Mouse (Mus musculus): Measurements from ENCODE around the gene Atxn10. TPM values are rescaled to one million over a fixed set of nuclear protein-coding genes. Genes with fewer than 3 reads are reported as not detected.

Gene Atxn10
- total RNA-seq, 2 experiments from 2014 or later = 253 to 267 TPM

DNA sequence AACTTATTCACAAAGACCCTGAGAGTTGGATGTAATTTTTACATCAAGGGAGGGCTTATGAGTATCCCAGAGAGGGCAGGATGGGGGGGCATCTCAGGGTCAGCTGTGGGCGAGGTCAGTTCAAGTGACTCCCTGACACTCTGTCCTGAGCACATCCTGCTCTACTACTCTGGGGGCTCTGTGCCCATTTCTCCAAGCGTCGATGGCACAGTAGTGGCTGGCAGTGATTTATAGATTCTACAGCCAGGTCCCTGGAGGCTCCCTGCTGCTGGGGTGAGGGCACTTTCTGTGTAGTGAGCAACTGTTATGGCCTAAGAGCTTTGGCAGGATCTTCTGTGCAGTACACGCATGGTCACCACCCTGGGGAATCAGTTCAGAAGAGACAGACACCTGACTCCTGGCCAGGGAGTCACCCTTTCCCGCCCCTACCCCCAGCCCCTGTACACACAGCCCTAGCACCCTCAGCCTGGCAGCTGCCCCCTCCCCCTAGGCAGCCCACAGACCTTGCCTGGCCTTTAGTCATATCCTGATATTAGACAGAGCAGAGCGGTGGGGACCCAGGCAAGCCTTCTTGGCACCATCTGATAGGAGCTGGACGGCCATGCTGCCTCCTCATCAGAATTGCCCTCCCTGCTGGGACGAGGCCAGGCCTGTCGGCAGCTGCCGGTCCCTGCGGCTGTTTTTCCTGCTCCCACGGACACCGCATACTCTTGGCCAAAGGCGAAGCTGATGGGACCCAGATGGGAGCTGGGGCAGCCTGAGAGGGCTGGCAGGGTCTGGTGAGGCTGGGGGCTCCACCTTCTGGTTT lies 169.3 kb downstream of the Atxn10 start:
- intact Hi-C loops (cut with DNase I) = no loop called here
- DNase-seq (ENCODE audit: low spot score in 2 of 2) = no peak

DNA sequence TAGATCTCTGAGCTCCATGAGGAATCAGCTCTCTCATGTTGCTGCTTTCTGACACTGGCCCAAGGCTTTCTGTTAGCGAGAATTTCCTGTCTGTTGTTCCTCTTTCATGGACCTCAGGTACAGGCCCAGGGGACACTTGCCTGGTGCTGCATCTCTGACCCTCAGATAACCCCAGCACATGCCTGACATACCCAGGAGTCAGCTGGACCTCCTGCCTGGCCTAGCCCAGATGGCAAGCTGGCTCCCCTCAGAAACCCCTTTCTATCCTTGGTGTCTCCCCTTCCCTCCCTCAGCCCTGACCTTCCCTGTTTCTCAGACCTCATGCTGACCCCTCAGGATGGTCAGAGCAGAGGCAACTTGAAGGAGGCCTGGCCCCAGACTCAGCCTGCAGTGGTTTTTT lies 170.6 kb downstream of the Atxn10 start:
- intact Hi-C loops (cut with DNase I) = no loop called here
- DNase-seq (ENCODE audit: low spot score in 2 of 2) = no peak

DNA sequence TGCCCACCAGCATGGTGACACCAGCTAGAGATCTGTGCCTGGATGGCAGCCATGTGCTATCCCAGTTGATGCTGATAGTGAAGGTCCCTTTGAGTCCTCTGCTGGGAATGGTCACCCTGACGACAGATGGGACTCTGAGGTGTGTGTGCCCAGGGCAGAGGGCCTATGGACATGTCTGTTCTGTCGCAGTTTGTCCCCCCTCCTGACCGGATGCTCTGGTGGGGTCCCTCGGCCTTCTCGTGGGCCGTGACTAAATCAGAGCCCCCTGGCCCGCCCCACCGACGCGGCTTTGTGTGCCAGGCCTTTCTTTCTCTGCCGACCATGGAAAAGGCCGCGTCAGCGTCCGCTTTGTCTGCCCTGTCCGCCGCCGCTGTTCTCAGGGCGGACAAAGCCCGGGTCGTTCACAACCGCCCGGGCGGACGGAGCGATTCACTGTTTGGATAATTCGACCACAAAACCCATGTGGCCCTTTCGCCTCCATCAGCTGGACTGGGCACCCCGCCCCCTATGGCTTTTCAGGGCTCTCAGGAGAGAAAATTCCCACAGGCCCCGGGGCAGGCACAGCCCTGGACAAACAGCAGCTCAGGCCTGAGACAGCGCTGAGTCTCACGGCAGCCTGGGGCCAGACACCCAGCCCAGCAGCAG lies 171.4 kb downstream of the Atxn10 start:
- no peak for DNase-seq (ENCODE audit: low spot score in 2 of 2)
- intact Hi-C loops (cut with DNase I) = no loop called here

Other genes with a start within 250 kb of the Atxn10 start
- not detected for gene Smc1b, start 204.3 kb upstream of the Atxn10 start, total RNA-seq (2021)
- not detected for gene Ribc2, start 204.2 kb upstream of the Atxn10 start, total RNA-seq (2021)
- gene Fbln1, start 130.3 kb upstream of the Atxn10 start, total RNA-seq (2021) = 10 to 100 TPM in 1 of 2 experiments, 1 to 10 TPM in 1; 9.0 to 14.4 TPM
- not detected for gene 7530416G11Rik, start 167.0 kb downstream of the Atxn10 start, total RNA-seq (2021)
- gene Wnt7b, start 246.2 kb downstream of the Atxn10 start, total RNA-seq (2021) = 10 to 100 TPM; 34.0 to 35.9 TPM